Mouse (Mus musculus) lung, embryonic 15.5 days (tissue): ENCODE measurements at regions not wholly inside any gene's neighbourhood (a gene's known extent, or its start where the extent isn't known, plus 50 kb on each side); places are given as distances from the start of the nearest gene placed in this dataset.
A peak's percentile ranks its signal among the peaks of the same experiment; 100 is the strongest.

Experiments
- ATAC-seq: fragments of 200-750 bp; cut with Nextera tagmentation; 2 replicates; pipeline ENCODE4 v1.8.0; 2017; ENCODE audit warnings: moderate number of reproducible peaks, borderline replicate concordance; ENCODE audit not compliant: low FRiP score, low TSS enrichment; ENCODE audit errors: extremely low read depth
- H3K27ac ChIP-seq: fragments of 300-500 bp; sonication (generic); 2 replicates; pipeline ENCODE4 v1.5.1; 2015; ENCODE audit warnings: moderate library complexity, mild to moderate bottlenecking, inconsistent platforms
- H3K27me3 ChIP-seq: fragments of 300-500 bp; sonication (generic); 2 replicates; pipeline ENCODE4 v1.6.1; 2015; ENCODE audit warnings: inconsistent platforms
- H3K36me3 ChIP-seq: fragments of 300-500 bp; sonication (generic); 2 replicates; pipeline ENCODE4 v1.6.1; 2015; ENCODE audit warnings: inconsistent platforms
- H3K4me1 ChIP-seq: fragments of 300-500 bp; sonication (generic); 2 replicates; pipeline ENCODE4 v1.6.1; 2015; ENCODE audit warnings: inconsistent platforms
- H3K4me2 ChIP-seq: fragments of 300-500 bp; sonication (generic); 2 replicates; pipeline ENCODE4 v1.6.1; 2015; ENCODE audit warnings: inconsistent platforms, mild to moderate bottlenecking, moderate library complexity
- H3K4me3 ChIP-seq: fragments of 300-500 bp; sonication (generic); 2 replicates; pipeline ENCODE4 v1.5.1; 2015; ENCODE audit warnings: mild to moderate bottlenecking, inconsistent platforms
- H3K9ac ChIP-seq: fragments of 300-500 bp; sonication (generic); 2 replicates; pipeline ENCODE4 v1.6.1; 2015; ENCODE audit warnings: inconsistent platforms
- H3K9me3 ChIP-seq: fragments of 300-500 bp; sonication (generic); 2 replicates; pipeline ENCODE4 v1.6.1; 2016; ENCODE audit warnings: inconsistent platforms
- WGBS: fragments of 180-500 bp; shearing (Covaris S2); methylation state at CpG from one replicate; pipeline ENCODE4 v1.1.7; 2015; 5-methylcytosine and 5-hydroxymethylcytosine counted together

DNA sequence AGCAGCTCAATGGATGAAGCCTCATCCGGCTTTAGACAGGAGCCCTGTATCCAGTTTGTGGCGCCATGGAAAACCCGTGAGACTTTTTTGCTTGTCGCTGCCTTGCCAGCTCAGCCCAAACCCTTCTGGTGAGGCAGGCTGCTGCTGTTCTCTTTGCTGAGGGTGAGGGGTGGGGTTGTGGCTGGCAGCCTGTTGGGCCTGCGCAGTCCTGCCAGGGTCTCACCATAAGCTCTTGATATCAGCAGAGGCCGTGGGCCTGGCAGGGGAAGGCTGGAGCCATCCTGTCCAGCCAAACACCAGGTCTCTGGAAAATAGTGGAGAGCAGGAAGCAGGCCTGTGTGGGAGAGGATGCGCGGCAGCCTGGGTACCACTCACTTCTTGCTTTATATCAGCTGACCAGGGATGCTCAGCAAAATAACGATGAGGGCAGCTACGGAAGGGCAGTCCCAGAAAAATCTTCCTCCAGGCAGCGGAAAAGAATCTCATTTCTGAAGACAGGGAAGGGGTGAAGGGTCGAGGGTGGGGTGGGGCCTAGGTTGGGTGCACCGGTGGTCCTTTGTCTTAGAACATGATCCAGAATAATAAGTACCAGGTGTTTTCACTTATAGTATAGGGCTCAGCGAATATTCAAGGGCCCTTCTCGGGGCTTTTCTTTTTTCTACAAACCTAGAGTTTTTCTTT is 73.4 kb upstream of the Medag start:
- no peak for ATAC-seq
- H3K27ac ChIP-seq, result no peak overlapping the region
- H3K36me3 ChIP-seq, result no peaks in the 10 kb centered on the region
- 60% methylated on average over 15 of the region's 15 CpGs for WGBS
- no peaks in the 10 kb centered on the region for H3K9me3 ChIP-seq
- H3K4me1 ChIP-seq, result peaks cover 7% of the 10 kb centered on the region; the same call in 1 of the 2 replicates
- H3K4me3 ChIP-seq, result no peak overlapping the region
- H3K27me3 ChIP-seq, result no peaks in the 10 kb centered on the region
- no peak overlapping the region for H3K4me2 ChIP-seq
- no peak overlapping the region for H3K9ac ChIP-seq

- ATAC-seq, result no peak
- no peak overlapping the region for H3K9ac ChIP-seq
- H3K4me3 ChIP-seq, result no peak overlapping the region
- H3K4me1 ChIP-seq, result peaks cover 7% of the 10 kb centered on the region; the same call in 1 of the 2 replicates
- no peak overlapping the region for H3K27ac ChIP-seq
- WGBS, result 57% methylated on average over 5 of the region's 5 CpGs
- H3K36me3 ChIP-seq, result no peaks in the 10 kb centered on the region
- no peak overlapping the region for H3K4me2 ChIP-seq
- H3K27me3 ChIP-seq, result no peaks in the 10 kb centered on the region
- H3K9me3 ChIP-seq, result no peaks in the 10 kb centered on the region
Observed at GRCm38 (mm10) chr5:149338697-149339078, 72.9 kb upstream of the Medag start.

DNA sequence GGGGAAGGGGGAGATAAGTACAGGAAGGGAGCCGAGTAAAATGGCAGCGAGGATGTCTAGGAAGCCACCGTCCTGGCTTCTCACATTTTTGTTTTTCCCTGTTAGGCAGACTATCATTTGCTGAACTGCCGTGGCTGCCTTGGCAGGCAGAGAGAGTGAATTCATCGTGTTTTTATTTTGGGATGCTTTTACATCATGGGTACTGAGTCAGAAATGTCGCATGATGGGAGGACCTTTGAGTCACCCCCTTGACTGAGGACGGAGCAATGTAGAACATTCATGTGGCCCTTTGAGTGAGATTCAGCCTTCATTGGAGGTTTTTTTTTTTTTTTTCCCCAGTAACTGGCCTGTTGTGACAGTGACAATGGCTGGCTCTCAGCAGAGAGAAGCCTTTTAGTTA is 71.2 kb upstream of the Medag start:
- Histone ChIP-seq H3K36me3 (no peaks in the 10 kb centered on the region), H3K4me3 (no peak overlapping the region), H3K9ac (no peak overlapping the region), H3K27me3 (no peaks in the 10 kb centered on the region), H3K27ac (no peak overlapping the region), H3K4me1 (peaks cover 7% of the 10 kb centered on the region; the same call in 1 of the 2 replicates), H3K9me3 (no peaks in the 10 kb centered on the region), H3K4me2 (no peak overlapping the region)
- ATAC-seq, result no peak
- 64% methylated on average over 7 of the region's 7 CpGs for WGBS

- H3K27ac ChIP-seq, result no peak overlapping the region
- no peak overlapping the region for H3K4me2 ChIP-seq
- no peak overlapping the region for H3K9ac ChIP-seq
- H3K36me3 ChIP-seq, result no peaks in the 10 kb centered on the region
- H3K4me1 ChIP-seq, result 0 out of 2 replicates have a peak, but pooled peaks cover 4% of the 10 kb centered on the region
- H3K27me3 ChIP-seq, result no peaks in the 10 kb centered on the region
- no peak overlapping the region for H3K4me3 ChIP-seq
- no peak for ATAC-seq
- whole genome bisulfite sequencing, result 52% methylated on average over 6 of the region's 6 CpGs
- H3K9me3 ChIP-seq, result no peaks in the 10 kb centered on the region
Observed at GRCm38 (mm10) chr5:149341461-149341860, 70.1 kb upstream of the Medag start.

- Histone ChIP-seq H3K27ac (no peak overlapping the region), H3K27me3 (0 out of 2 replicates have a peak, but pooled peaks cover 3% of the 10 kb centered on the region), H3K36me3 (no peaks in the 10 kb centered on the region), H3K9me3 (no peaks in the 10 kb centered on the region), H3K9ac (no peak overlapping the region), H3K4me1 (no peaks in the 10 kb centered on the region), H3K4me2 (no peak overlapping the region), H3K4me3 (no peak overlapping the region)
- 81% methylated on average over 21 of the region's 21 CpGs for WGBS
- no peak for ATAC-seq
Observed at GRCm38 (mm10) chr5:149343610-149344527, 67.7 kb upstream of the Medag start.

DNA sequence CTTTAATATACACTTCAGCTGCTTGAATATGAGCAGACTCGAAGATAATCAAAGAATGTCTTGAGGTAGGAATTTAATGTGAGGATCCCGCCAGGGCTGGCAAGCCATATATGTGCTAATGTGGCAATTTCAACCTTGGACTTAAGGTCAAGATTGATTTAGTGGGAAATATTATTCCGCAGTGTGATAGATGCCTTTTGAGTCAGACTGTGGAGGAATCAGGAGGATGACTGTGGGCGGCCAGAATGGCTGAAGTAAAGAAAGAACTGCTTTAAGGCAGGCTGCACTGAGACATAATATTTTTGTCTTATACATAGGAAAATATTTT is 67.1 kb upstream of the Medag start:
- H3K4me2 ChIP-seq, result no peak overlapping the region
- no peak overlapping the region for H3K4me3 ChIP-seq
- no peak for ATAC-seq
- no peaks in the 10 kb centered on the region for H3K9me3 ChIP-seq
- 62% methylated on average over 4 of the region's 4 CpGs for WGBS
- no peak overlapping the region for H3K9ac ChIP-seq
- H3K27me3 ChIP-seq, result 0 out of 2 replicates have a peak, but pooled peaks cover 3% of the 10 kb centered on the region
- no peaks in the 10 kb centered on the region for H3K4me1 ChIP-seq
- H3K36me3 ChIP-seq, result no peaks in the 10 kb centered on the region
- no peak overlapping the region for H3K27ac ChIP-seq

DNA sequence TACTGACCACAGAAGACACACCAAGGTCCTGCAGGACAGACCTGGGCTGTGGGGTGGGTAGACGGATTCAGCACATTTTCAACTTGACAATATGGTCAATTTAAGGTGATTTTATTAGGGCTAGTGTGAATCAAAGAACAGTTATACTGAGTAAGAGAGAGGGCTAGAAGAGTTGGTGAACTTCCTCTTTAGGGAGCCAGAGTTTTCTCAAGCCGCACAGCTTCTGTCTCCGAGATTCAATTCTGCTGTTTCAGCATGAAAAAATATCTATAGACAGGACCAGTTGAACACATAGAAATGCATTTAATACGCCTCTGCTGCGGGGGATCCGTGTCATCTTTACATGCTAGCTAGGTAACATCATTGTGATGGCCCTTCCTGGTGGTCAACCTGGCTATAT is 66.4 kb upstream of the Medag start:
- 0 out of 2 replicates have a peak, but pooled peaks cover 3% of the 10 kb centered on the region for H3K27me3 ChIP-seq
- no peak overlapping the region for H3K4me3 ChIP-seq
- no peak overlapping the region for H3K27ac ChIP-seq
- no peaks in the 10 kb centered on the region for H3K4me1 ChIP-seq
- no peak overlapping the region for H3K9ac ChIP-seq
- no peaks in the 10 kb centered on the region for H3K36me3 ChIP-seq
- 85% methylated on average over 6 of the region's 6 CpGs for WGBS
- no peaks in the 10 kb centered on the region for H3K9me3 ChIP-seq
- ATAC-seq, result no peak
- no peak overlapping the region for H3K4me2 ChIP-seq

GRCm38 (mm10) chr5:149349685-149350084 is 61.9 kb upstream of the Medag start:
- Histone ChIP-seq H3K27me3 (0 out of 2 replicates have a peak, but pooled peaks cover 3% of the 10 kb centered on the region), H3K27ac (no peak overlapping the region), H3K9ac (no peak overlapping the region), H3K36me3 (no peaks in the 10 kb centered on the region), H3K4me2 (no peak overlapping the region), H3K9me3 (no peaks in the 10 kb centered on the region), H3K4me3 (no peak overlapping the region), H3K4me1 (peaks cover 20% of the 10 kb centered on the region)
- WGBS, result 70% methylated on average over 8 of the region's 8 CpGs
- no peak for ATAC-seq

DNA sequence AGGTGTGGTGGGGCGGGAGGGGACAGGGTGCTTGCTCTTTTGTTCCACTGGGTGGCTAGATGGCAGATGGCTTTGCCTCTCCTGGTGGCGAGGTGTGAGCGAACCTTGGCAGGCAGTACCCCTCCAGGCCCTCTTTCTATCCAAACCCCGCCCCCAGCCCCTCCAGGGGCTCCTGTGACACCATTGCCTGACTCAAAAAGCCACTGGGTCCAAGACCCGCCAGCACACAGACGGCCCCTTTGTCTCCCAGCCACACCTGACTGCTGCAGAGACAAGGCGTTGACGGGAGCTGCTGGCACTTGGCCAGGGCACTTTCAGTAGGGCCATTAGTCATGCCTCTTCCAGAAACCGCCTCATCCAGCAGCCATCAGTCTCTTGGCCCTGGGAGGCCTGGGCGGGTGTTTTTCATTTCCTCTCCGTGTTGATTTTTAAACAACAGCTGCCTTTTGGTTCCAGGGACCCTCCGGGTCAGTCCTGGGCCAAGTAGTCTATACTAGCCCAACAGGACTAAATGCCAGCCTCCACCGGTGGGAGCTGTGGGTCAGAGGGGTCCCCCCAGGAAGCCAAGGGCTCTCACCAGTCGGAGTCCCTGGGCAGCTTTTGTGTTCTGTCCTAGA is 58.4 kb upstream of the Medag start:
- H3K27ac ChIP-seq, result peak overlapping the region; percentile 70
- H3K4me1 ChIP-seq, result peaks cover 32% of the 10 kb centered on the region
- no peaks in the 10 kb centered on the region for H3K27me3 ChIP-seq
- 10% methylated on average over 14 of the region's 14 CpGs for WGBS
- no peak overlapping the region for H3K4me3 ChIP-seq
- H3K4me2 ChIP-seq, result peak overlapping the region; percentile 19
- H3K36me3 ChIP-seq, result no peaks in the 10 kb centered on the region
- no peaks in the 10 kb centered on the region for H3K9me3 ChIP-seq
- no peak overlapping the region for H3K9ac ChIP-seq
- ATAC-seq, result peak; percentile 69

DNA sequence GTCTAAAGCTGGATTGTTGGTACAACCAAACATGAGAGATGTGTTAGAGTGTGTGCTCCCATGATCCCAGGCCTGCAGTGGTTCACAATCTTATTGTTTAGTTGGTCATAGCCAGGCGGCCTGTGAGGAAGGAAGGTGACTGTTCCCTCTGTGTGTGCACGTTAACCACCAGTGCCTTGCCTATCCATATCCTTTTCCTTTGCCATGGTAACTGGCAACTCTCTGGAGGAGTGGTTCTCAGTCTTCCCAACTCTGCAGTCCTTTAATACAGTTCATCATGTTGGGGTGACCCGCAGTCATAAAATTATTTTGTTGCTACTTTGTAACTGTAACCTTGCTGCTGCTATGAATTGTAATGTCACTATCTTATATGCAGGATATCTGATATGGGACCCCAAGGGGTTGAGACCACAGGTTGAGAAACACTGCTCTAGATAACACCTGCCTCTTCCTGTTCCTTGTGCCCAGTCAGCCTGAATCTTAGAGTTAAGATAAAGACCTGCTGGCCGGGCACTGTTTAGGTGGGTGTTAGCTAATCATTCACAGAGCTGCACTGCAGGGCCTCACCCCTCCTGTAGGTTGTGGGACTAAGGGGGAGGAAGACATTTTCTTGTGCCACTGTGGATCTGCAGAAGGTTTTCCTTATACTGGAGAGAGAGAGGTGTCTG is 57.0 kb upstream of the Medag start:
- WGBS, result 61% methylated on average over 4 of the region's 4 CpGs
- no peak overlapping the region for H3K4me3 ChIP-seq
- H3K36me3 ChIP-seq, result no peaks in the 10 kb centered on the region
- H3K9ac ChIP-seq, result no peak overlapping the region
- ATAC-seq, result no peak
- no peaks in the 10 kb centered on the region for H3K9me3 ChIP-seq
- no peaks in the 10 kb centered on the region for H3K27me3 ChIP-seq
- H3K27ac ChIP-seq, result peak overlapping the region; percentile 27; the same call in 1 of the 2 replicates
- peaks cover 35% of the 10 kb centered on the region for H3K4me1 ChIP-seq
- H3K4me2 ChIP-seq, result no peak overlapping the region

DNA sequence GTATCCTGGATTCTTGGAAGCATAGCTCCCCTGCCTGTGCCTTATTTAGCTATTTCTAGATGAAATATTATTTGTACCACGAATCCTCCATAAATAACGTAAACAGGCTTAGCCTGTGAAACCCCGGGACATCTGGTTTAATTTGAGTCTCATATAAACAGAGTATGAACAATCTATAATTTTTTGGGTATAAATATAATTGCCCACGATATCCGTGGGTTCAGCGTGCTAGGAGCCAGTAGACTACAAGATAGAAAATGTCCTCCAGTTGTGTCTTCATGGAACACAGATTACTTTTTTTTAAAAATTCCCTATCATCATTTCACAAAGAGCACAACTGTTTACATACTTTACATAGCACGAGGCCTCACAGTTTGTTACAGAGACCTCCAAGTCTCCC is 56.4 kb upstream of the Medag start:
- peak overlapping the region; percentile 27; the same call in 1 of the 2 replicates for H3K27ac ChIP-seq
- 45% methylated on average over 7 of the region's 7 CpGs for WGBS

More for the DNA sequence above, 56.4 kb upstream of the Medag start:
- H3K9ac ChIP-seq, result no peak overlapping the region
- no peak overlapping the region for H3K4me2 ChIP-seq
- no peaks in the 10 kb centered on the region for H3K27me3 ChIP-seq
- H3K4me1 ChIP-seq, result peaks cover 35% of the 10 kb centered on the region
- no peaks in the 10 kb centered on the region for H3K36me3 ChIP-seq
- no peak for ATAC-seq
- H3K9me3 ChIP-seq, result peaks cover 4% of the 10 kb centered on the region
- H3K4me3 ChIP-seq, result no peak overlapping the region
